Mouse (Mus musculus): ENCODE measurements around the gene Rab11fip4. TPM values are rescaled to one million over a fixed set of nuclear protein-coding genes. Genes with fewer than 3 reads are reported as not detected.

Rab11fip4 gene
- total and polyA plus RNA-seq, 3 experiments = 0.05 TPM; not detected in 2

DNA sequence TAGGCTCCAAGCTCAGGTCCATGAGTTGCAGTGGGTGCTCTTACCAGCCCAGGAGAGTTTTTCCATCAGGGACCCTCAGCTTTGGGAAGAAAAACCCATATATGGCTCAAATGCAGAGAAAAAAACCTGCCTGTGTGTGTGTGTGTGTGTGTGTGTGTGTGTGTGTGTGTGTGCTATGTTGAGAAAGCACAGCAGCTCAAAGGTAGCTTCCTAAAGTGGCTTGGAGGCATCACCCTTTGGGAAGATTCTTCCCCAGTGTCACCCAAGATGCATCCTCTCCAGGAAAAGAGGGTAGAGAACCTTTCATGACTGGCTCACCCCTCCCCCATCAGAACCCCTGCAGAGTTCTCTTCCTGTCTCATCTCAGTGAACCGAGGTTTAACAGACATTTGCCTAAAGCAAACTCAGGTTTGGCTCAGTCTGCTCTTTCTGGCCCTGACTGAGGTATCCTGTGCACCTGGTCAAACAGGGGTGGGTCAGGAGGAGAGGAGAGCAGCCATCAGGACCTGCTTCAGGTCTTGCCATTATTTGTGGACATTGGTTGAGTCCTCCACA, 21.1 kb downstream of the Rab11fip4 start:
- Histone ChIP-seq H3K27me3 (ENCODE audit: insufficient read depth, low read length) (peaks cover 44% of the 10 kb centered on the region), H3K4me1 (ENCODE audit: insufficient read depth, low read depth, low read length) (no peaks in the 10 kb centered on the region), H3K4me3 (ENCODE audit: low read depth, low read length) (no peak overlapping the region), H3K36me3 (replicated peaks) (no peaks in the 10 kb centered on the region), H3K9me3 (replicated peaks) (no peaks in the 10 kb centered on the region)
- DNase-seq (ENCODE audit: low spot score) (no peak), ATAC-seq (ENCODE audit: extremely low read depth, insufficient number of reproducible peaks, low FRiP score, poor library complexity, severe bottlenecking) (no peak)
- no peak for TF ChIP-seq GATA1 (IDR thresholded peaks at IDR 0.05; ENCODE audit: borderline replicate concordance, low read length)
- TF ChIP-seq CTCF (IDR thresholded peaks at IDR 0.05; ENCODE audit: low read depth, low read length) = no peak
- no peak for TF ChIP-seq GATA2 (IDR thresholded peaks at IDR 0.05; ENCODE audit: borderline replicate concordance, low read depth, low read length)
- no peak for TF ChIP-seq POLR2AphosphoS5 (IDR thresholded peaks at IDR 0.05; ENCODE audit: insufficient replicate concordance, low read depth, low read length)
- no peak for TF ChIP-seq TAL1 (conservative IDR thresholded peaks at IDR 0.05; ENCODE audit: low read depth, low read length)

DNA sequence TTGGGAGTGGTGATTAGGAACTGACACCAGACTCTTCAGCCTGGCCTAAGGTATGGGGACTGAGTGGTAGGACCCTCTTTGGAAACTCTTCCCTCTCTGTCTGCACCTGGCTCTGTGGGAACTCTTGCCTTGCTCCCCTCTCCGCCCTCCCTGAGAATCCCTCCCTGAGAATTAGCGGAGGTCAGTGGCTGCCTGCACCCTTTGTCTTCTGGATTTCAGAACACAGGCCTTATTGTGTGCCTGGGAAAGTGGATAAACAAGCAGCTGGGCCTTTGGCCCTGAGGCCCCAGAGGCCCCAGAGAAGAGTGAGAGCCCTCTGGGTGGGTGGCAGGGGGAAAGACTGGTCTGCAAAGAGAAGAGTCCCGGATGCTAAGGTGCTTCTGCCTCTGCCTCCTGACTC, 22.1 kb downstream of the Rab11fip4 start:
- Histone ChIP-seq H3K4me1 (ENCODE audit: insufficient read depth, low read depth, low read length) (no peaks in the 10 kb centered on the region), H3K36me3 (replicated peaks) (no peaks in the 10 kb centered on the region), H3K27me3 (ENCODE audit: insufficient read depth, low read length) (peaks cover 50% of the 10 kb centered on the region), H3K9me3 (replicated peaks) (no peaks in the 10 kb centered on the region), H3K4me3 (ENCODE audit: low read depth, low read length) (no peak overlapping the region)
- no peak for ATAC-seq (ENCODE audit: extremely low read depth, insufficient number of reproducible peaks, low FRiP score, poor library complexity, severe bottlenecking)
- DNase-seq (ENCODE audit: low spot score) = no peak
- TF ChIP-seq GATA1 (IDR thresholded peaks at IDR 0.05; ENCODE audit: borderline replicate concordance, low read length) (no peak), POLR2AphosphoS5 (IDR thresholded peaks at IDR 0.05; ENCODE audit: insufficient replicate concordance, low read depth, low read length) (no peak), CTCF (IDR thresholded peaks at IDR 0.05; ENCODE audit: low read depth, low read length) (no peak), TAL1 (conservative IDR thresholded peaks at IDR 0.05; ENCODE audit: low read depth, low read length) (no peak), GATA2 (IDR thresholded peaks at IDR 0.05; ENCODE audit: borderline replicate concordance, low read depth, low read length) (no peak)

DNA sequence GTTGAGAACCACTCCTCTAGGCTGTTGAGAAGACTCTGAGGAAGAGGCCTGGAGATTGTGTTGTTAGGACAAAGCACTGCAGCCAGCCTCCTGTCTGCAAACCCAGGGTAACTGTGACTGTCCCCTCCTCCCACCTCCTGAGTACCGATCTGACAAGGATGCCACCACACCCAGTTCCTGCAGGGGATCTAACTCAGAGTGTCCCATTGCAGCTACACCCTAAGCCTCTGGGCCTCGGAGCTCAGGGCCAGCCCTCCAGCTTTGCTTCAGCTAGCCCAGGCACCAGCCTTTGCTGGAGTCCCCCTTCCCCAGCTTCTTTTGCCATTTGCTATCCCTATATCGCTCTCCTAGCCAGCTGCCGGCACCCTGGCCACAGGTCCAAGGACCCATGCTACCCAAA, 22.7 kb downstream of the Rab11fip4 start:
- no peaks in the 10 kb centered on the region for H3K4me1 ChIP-seq (ENCODE audit: insufficient read depth, low read depth, low read length)
- no peak for DNase-seq (ENCODE audit: low spot score)
- ATAC-seq (ENCODE audit: extremely low read depth, insufficient number of reproducible peaks, low FRiP score, poor library complexity, severe bottlenecking) = no peak
- no peak overlapping the region for H3K4me3 ChIP-seq (ENCODE audit: low read depth, low read length)
- TF ChIP-seq GATA2 (IDR thresholded peaks at IDR 0.05; ENCODE audit: borderline replicate concordance, low read depth, low read length) = no peak
- no peak for TF ChIP-seq CTCF (IDR thresholded peaks at IDR 0.05; ENCODE audit: low read depth, low read length)
- no peak for TF ChIP-seq GATA1 (IDR thresholded peaks at IDR 0.05; ENCODE audit: borderline replicate concordance, low read length)
- no peak for TF ChIP-seq TAL1 (conservative IDR thresholded peaks at IDR 0.05; ENCODE audit: low read depth, low read length)
- no peak for TF ChIP-seq POLR2AphosphoS5 (IDR thresholded peaks at IDR 0.05; ENCODE audit: insufficient replicate concordance, low read depth, low read length)
- H3K27me3 ChIP-seq (ENCODE audit: insufficient read depth, low read length) = peaks cover 56% of the 10 kb centered on the region
- H3K9me3 ChIP-seq (replicated peaks) = no peaks in the 10 kb centered on the region
- H3K36me3 ChIP-seq (replicated peaks) = no peaks in the 10 kb centered on the region

DNA sequence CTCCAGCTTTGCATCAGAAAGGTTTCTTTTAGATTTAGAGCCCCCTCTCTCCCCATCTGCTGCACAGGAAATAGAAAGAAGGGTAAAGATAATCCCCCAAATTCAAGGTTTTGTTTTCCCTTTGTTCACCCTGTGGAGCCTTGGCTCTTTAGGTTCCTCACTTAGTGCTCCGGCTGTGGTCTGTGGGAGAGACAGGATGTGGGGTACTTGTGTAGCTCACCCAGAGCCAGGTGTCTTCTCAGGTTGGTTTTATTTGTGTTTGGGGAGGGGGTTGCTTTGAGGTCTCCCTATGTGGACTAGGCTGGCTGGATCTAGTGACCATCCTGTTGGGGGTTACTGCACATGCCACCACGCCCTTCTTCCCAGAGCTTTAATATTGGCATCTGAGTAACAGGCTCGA, 23.9 kb downstream of the Rab11fip4 start:
- Histone ChIP-seq H3K4me1 (ENCODE audit: insufficient read depth, low read depth, low read length) (no peaks in the 10 kb centered on the region), H3K9me3 (replicated peaks) (no peaks in the 10 kb centered on the region), H3K36me3 (replicated peaks) (no peaks in the 10 kb centered on the region), H3K27me3 (ENCODE audit: insufficient read depth, low read length) (peaks cover 54% of the 10 kb centered on the region), H3K4me3 (ENCODE audit: low read depth, low read length) (no peak overlapping the region)
- TF ChIP-seq POLR2AphosphoS5 (IDR thresholded peaks at IDR 0.05; ENCODE audit: insufficient replicate concordance, low read depth, low read length) (no peak), CTCF (IDR thresholded peaks at IDR 0.05; ENCODE audit: low read depth, low read length) (no peak), GATA2 (IDR thresholded peaks at IDR 0.05; ENCODE audit: borderline replicate concordance, low read depth, low read length) (no peak), GATA1 (IDR thresholded peaks at IDR 0.05; ENCODE audit: borderline replicate concordance, low read length) (no peak), TAL1 (conservative IDR thresholded peaks at IDR 0.05; ENCODE audit: low read depth, low read length) (no peak)
- DNase-seq (ENCODE audit: low spot score) (no peak), ATAC-seq (ENCODE audit: extremely low read depth, insufficient number of reproducible peaks, low FRiP score, poor library complexity, severe bottlenecking) (no peak)

DNA sequence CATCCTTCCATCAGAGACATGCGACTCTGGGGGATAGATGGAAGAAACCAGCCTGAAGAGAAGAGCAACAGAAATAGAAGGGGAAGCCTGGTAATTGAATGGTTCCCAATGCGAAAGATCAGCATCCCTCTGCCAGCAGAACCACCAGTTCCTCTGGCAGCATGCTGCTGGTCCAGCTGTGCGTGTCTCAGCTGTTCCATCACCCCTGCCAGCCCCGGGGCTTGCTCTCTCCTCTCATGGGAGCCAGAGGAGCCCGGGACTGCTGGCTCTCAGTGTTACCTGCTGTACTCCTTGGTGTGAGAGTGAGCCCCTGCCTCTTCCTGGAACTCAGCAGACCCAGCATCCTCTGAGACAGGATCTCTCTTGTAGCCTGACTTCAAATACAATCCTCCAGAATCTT, 24.9 kb downstream of the Rab11fip4 start:
- no peaks in the 10 kb centered on the region for H3K9me3 ChIP-seq (replicated peaks)
- H3K4me1 ChIP-seq (ENCODE audit: insufficient read depth, low read depth, low read length) = no peaks in the 10 kb centered on the region
- no peak overlapping the region for H3K4me3 ChIP-seq (ENCODE audit: low read depth, low read length)
- ATAC-seq (ENCODE audit: extremely low read depth, insufficient number of reproducible peaks, low FRiP score, poor library complexity, severe bottlenecking) (no peak), DNase-seq (ENCODE audit: low spot score) (no peak)
- TF ChIP-seq GATA2 (IDR thresholded peaks at IDR 0.05; ENCODE audit: borderline replicate concordance, low read depth, low read length) (no peak), CTCF (IDR thresholded peaks at IDR 0.05; ENCODE audit: low read depth, low read length) (no peak), POLR2AphosphoS5 (IDR thresholded peaks at IDR 0.05; ENCODE audit: insufficient replicate concordance, low read depth, low read length) (no peak), TAL1 (conservative IDR thresholded peaks at IDR 0.05; ENCODE audit: low read depth, low read length) (no peak), GATA1 (IDR thresholded peaks at IDR 0.05; ENCODE audit: borderline replicate concordance, low read length) (no peak)
- peaks cover 49% of the 10 kb centered on the region for H3K27me3 ChIP-seq (ENCODE audit: insufficient read depth, low read length)
- peaks cover 4% of the 10 kb centered on the region for H3K36me3 ChIP-seq (replicated peaks)

DNA sequence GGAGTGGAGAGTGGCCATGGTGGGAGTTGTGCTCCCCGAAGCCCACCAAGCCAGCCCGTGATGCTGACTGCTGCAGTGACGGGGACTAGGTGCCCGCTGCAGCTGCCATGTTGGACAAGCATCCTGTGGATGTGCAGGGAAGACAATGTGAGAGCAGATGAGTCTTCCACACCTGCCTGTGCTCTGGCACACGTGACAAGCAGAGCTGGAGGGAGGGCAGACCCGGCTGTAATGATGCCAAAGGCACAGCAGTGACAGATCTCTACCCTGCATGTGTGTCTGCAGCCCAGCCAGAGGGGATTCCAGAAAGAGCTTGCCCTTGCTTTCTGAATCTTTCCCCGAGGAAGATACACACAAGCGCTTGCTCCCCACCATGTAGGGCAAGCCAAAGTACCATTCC, 27.0 kb downstream of the Rab11fip4 start:
- TF ChIP-seq TAL1 (conservative IDR thresholded peaks at IDR 0.05; ENCODE audit: low read depth, low read length) (no peak), GATA1 (IDR thresholded peaks at IDR 0.05; ENCODE audit: borderline replicate concordance, low read length) (no peak), GATA2 (IDR thresholded peaks at IDR 0.05; ENCODE audit: borderline replicate concordance, low read depth, low read length) (no peak), POLR2AphosphoS5 (IDR thresholded peaks at IDR 0.05; ENCODE audit: insufficient replicate concordance, low read depth, low read length) (no peak), CTCF (IDR thresholded peaks at IDR 0.05; ENCODE audit: low read depth, low read length) (no peak)
- Histone ChIP-seq H3K9me3 (replicated peaks) (no peaks in the 10 kb centered on the region), H3K27me3 (ENCODE audit: insufficient read depth, low read length) (peaks cover 42% of the 10 kb centered on the region), H3K36me3 (replicated peaks) (peaks cover 9% of the 10 kb centered on the region), H3K4me1 (ENCODE audit: insufficient read depth, low read depth, low read length) (peaks cover 10% of the 10 kb centered on the region; the same call in 1 of the 2 replicates), H3K4me3 (ENCODE audit: low read depth, low read length) (no peak overlapping the region)
- ATAC-seq (ENCODE audit: extremely low read depth, insufficient number of reproducible peaks, low FRiP score, poor library complexity, severe bottlenecking) (no peak), DNase-seq (ENCODE audit: low spot score) (no peak)
